Mouse (Mus musculus) heart, embryonic 10.5 days (tissue): ENCODE measurements around the gene Ccdc184. TPM values are rescaled to one million over a fixed set of nuclear protein-coding genes. Genes with fewer than 3 reads are reported as not detected.

Experiments used
- DNase-seq: peaks from one replicate; pipeline ENCODE4 v3.0.0-alpha.2; 2017; ENCODE audit warnings: low spot score
- H3K27ac ChIP-seq: fragments of 300-500 bp; sonication (generic); 2 replicates; pipeline ENCODE4 v1.5.1; 2016; ENCODE audit warnings: mild to moderate bottlenecking
- H3K27me3 ChIP-seq: fragments of 300-500 bp; sonication (generic); 2 replicates; pipeline ENCODE4 v1.6.1; 2016; ENCODE audit warnings: mild to moderate bottlenecking; ENCODE audit not compliant: poor library complexity, insufficient read depth, severe bottlenecking
- H3K36me3 ChIP-seq: fragments of 300-500 bp; sonication (generic); 2 replicates; pipeline ENCODE4 v1.6.1; 2016; ENCODE audit warnings: mild to moderate bottlenecking, moderate library complexity
- H3K4me1 ChIP-seq: fragments of 300-500 bp; sonication (generic); 2 replicates; pipeline ENCODE4 v1.6.1; 2016; ENCODE audit warnings: mild to moderate bottlenecking
- H3K4me3 ChIP-seq: fragments of 300-500 bp; sonication (generic); 2 replicates; pipeline ENCODE4 v1.5.1; 2016; ENCODE audit warnings: mild to moderate bottlenecking, moderate library complexity
- H3K9me3 ChIP-seq: fragments of 300-500 bp; sonication (generic); 2 replicates; pipeline ENCODE4 v1.6.1; 2016; ENCODE audit warnings: mild to moderate bottlenecking, moderate library complexity
- WGBS: fragments of 180-500 bp; shearing (Covaris S2); methylation state at CpG from one replicate; pipeline ENCODE4 v1.1.7; 2016; 5-methylcytosine and 5-hydroxymethylcytosine counted together
- polyA plus RNA-seq: library from polyadenylated mRNA; unstranded; fragments of >200 nt; fragmentation: Nextera tagmentation; extraction: Ambion mirVana; gene quantifications from 2 replicates; pipeline ENCODE4 v1.2.1, GENCODE M21; 2016

The Ccdc184 gene
- polyA plus RNA-seq, 1 experiment from 2014 or later, result 0.58 TPM

DNA sequence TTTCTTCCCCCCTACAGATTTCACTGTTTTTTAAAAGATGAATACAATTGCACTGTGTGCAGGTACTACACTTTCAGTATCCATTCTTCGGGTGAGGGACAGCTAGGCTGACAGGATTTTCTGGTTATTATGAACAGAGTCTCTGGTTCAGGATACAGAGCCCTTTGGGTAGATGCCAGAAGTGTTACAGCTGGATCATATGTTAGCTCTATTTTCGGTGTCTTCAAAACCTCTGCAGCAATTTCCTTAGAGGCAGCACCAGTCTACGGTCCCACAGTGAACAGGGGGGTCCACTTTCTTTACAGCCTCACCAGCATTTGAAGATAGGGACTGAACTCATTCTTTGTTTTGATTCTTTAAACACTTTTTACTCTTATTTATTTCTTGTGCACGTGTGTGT, 17.5 kb downstream of the Ccdc184 start:
- WGBS, result 73% methylated on average over 4 of the region's 4 CpGs
- no peaks in the 10 kb centered on the region for H3K36me3 ChIP-seq
- no peak for DNase-seq

DNA sequence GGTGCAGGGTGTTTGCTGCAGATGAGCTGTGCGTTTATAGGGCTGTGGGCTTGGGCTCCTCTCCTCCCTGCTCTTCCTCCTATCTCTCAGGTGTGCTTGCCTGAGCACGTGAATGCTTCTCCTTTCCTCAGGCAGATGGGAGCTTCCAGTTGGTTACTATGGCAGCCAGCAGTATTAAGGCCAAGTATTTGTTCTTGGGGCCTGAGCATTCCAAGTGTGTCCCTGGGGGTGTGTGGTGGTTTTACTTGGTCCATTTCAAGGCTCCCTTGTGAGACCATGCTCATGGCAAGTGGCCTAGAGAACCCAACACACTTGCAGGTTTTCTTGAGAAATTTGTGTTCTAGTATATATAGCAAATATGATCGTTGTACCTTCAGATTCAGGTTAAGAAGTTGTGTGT, 28.5 kb downstream of the Ccdc184 start, which contains the start of gene Olfr288:
Gene Olfr288, minus strand, starts transcription at position 101 of the 400 bp plus-strand sequence.
- Histone ChIP-seq H3K4me3 (no peak within 1 kb of the TSS), H3K36me3 (no peaks in the 10 kb centered on the region), H3K4me1 (no peaks in the 10 kb centered on the region), H3K27me3 (no peaks in the 10 kb centered on the region), H3K27ac (no peak within 1 kb of the TSS), H3K9me3 (no peaks in the 10 kb centered on the region)
- DNase-seq, result no peak
- WGBS, result 61% methylated on average over 3 of the region's 3 CpGs

More for the DNA sequence above, 17.5 kb downstream of the Ccdc184 start:
- H3K4me3 ChIP-seq, result no peak overlapping the region
- H3K27me3 ChIP-seq, result no peaks in the 10 kb centered on the region
- peaks cover 15% of the 10 kb centered on the region for H3K4me1 ChIP-seq
- no peaks in the 10 kb centered on the region for H3K9me3 ChIP-seq
- H3K27ac ChIP-seq, result no peak overlapping the region

DNA sequence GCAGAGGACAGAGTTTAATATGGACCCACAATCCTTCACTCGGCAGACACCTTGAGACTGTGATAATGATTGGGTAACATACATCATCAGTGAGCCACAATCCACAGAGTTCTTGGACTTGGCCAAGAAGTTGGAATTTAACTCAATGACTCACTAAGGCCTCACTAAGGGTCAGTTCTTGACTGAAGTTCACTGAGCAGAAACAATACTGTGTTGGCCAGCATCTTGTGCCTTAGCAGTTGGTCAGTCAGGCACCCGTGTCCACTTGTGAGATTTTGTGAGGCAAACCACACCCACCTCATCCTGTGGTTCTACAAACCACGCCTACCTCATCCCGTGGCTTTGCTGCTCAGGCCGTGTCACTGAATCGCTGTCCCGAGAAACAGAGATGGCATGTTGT, 42.7 kb downstream of the Ccdc184 start:
- no peaks in the 10 kb centered on the region for H3K27me3 ChIP-seq
- WGBS, result 77% methylated on average over 7 of the region's 7 CpGs
- no peaks in the 10 kb centered on the region for H3K9me3 ChIP-seq
- H3K4me3 ChIP-seq, result no peak overlapping the region
- H3K36me3 ChIP-seq, result no peaks in the 10 kb centered on the region
- 0 out of 2 replicates have a peak, but pooled peaks cover 2% of the 10 kb centered on the region for H3K4me1 ChIP-seq
- DNase-seq, result no peak
- no peak overlapping the region for H3K27ac ChIP-seq

DNA sequence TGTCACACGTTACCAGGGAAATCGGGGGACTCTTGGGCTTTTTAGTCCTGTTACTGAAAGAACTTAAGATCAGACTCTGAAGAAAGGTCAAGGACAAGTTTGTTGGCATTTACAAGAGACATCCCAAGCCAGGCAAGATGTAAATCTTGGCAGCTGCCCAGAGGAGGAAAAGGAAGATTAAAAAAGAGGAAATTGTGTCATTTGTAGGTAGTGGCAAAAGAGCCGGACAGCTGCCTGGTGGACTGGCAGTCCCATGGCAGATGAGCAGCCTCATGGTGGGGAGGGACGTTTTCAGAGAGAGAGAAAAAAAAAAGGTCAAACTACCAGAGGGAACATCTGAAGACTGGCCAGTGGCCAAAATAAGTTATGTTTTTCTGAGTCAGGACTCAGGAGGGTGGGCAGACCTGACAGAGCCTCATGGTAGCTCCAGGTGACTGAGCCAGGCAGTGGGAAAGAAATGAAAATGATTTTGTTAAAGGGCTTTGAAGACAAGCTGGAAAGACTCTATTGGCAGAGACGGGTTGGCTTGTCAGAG, 46.4 kb downstream of the Ccdc184 start:
- Histone ChIP-seq H3K4me3 (no peak overlapping the region), H3K9me3 (no peaks in the 10 kb centered on the region), H3K36me3 (no peaks in the 10 kb centered on the region), H3K27me3 (no peaks in the 10 kb centered on the region), H3K27ac (no peak overlapping the region), H3K4me1 (0 out of 2 replicates have a peak, but pooled peaks cover 2% of the 10 kb centered on the region)
- DNase-seq, result no peak
- 69% methylated on average over 5 of the region's 5 CpGs for WGBS

DNA sequence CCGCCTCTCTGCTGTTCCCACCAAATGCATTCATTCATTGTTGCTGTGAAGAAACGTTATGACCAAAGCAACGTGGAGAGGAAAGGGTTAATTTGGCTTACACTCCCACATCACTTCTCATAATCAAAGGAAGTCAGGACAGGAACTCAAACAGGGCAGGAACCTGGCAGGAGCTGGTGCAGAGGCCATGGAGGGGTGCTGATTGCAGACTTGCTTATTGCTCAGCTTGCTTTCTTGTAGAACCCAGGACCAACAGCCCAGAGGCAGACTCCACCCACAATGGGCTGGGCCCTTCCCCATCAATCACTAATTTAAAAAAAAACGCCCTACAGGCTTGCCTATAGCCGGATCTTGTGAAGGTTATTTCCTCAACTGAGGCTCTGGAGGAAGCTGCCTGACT, 47.2 kb downstream of the Ccdc184 start:
- Histone ChIP-seq H3K27ac (no peak overlapping the region), H3K4me3 (no peak overlapping the region), H3K4me1 (0 out of 2 replicates have a peak, but pooled peaks cover 2% of the 10 kb centered on the region), H3K27me3 (no peaks in the 10 kb centered on the region), H3K36me3 (no peaks in the 10 kb centered on the region), H3K9me3 (no peaks in the 10 kb centered on the region)
- WGBS, result 70% methylated on average over 5 of the region's 5 CpGs
- DNase-seq, result no peak

Other genes starting within 250 kb of the Ccdc184 start
- gene Tmem106c, start 203.0 kb upstream of the Ccdc184 start, polyA plus RNA-seq, result 32.0 and 33.5 TPM in 2 replicates
- 131 and 160 TPM in 2 replicates for gene Col2a1, start 162.5 kb upstream of the Ccdc184 start, polyA plus RNA-seq
- 47.1 and 67.5 TPM in 2 replicates for gene Pfkm, start 74.6 kb upstream of the Ccdc184 start, polyA plus RNA-seq
- gene Senp1, start 73.4 kb upstream of the Ccdc184 start, polyA plus RNA-seq, result 26.8 and 30.5 TPM in 2 replicates
- 54.9 and 77.1 TPM in 2 replicates for gene Asb8, start 1.5 kb upstream of the Ccdc184 start, polyA plus RNA-seq
- not detected in 2 replicates for gene Olfr288, start 28.4 kb downstream of the Ccdc184 start, polyA plus RNA-seq
- gene Gm44579, start 53.8 kb downstream of the Ccdc184 start, polyA plus RNA-seq, result not detected in 2 replicates
- gene Olfr287, start 53.9 kb downstream of the Ccdc184 start, polyA plus RNA-seq, result 0.18 TPM in 1 of 2 replicates, not detected in the other
- gene Olfr286, start 67.3 kb downstream of the Ccdc184 start, polyA plus RNA-seq, result not detected in 2 replicates
- not detected in 2 replicates for gene H1fnt, start 90.1 kb downstream of the Ccdc184 start, polyA plus RNA-seq
- 1.1 and 1.4 TPM in 2 replicates for gene Zfp641, start 129.0 kb downstream of the Ccdc184 start, polyA plus RNA-seq
- gene Olfr285, start 150.2 kb downstream of the Ccdc184 start, polyA plus RNA-seq, result not detected in 2 replicates
- gene Olfr284, start 173.8 kb downstream of the Ccdc184 start, polyA plus RNA-seq, result not detected in 2 replicates
- gene Olfr283, start 213.8 kb downstream of the Ccdc184 start, polyA plus RNA-seq, result not detected in 2 replicates